Mouse (Mus musculus) liver, embryonic 11.5 days (tissue): ENCODE data around the gene C1ql1. TPM values are rescaled to one million over a fixed set of nuclear protein-coding genes. Genes with fewer than 3 reads are reported as not detected.

Experiments
- ATAC-seq: fragments of 200-750 bp; cut with Nextera tagmentation; replicated peaks from 2 replicates; pipeline ENCODE4 v1.8.0; 2017; ENCODE audit warnings: moderate number of reproducible peaks, mild to moderate bottlenecking, moderate TSS enrichment, moderate library complexity; ENCODE audit not compliant: low FRiP score
- DNase-seq: peaks from one replicate; pipeline ENCODE4 v3.0.0-alpha.2; 2017; ENCODE audit warnings: low spot score
- H3K27ac ChIP-seq: fragments of 300-500 bp; sonication (generic); 2 replicates; pipeline ENCODE4 v1.5.1; 2014; ENCODE audit warnings: mild to moderate bottlenecking, low read depth, low read length, control low read depth
- H3K27me3 ChIP-seq: fragments of 300-500 bp; sonication (generic); replicated peaks from 2 replicates; pipeline ENCODE4 v1.6.1; 2014; ENCODE audit warnings: low read length, mixed read lengths; ENCODE audit not compliant: control insufficient read depth, insufficient read depth
- H3K36me3 ChIP-seq: fragments of 300-500 bp; sonication (generic); 2 replicates; pipeline ENCODE4 v1.6.1; 2014; ENCODE audit warnings: mild to moderate bottlenecking, low read length, moderate library complexity, mixed read lengths; ENCODE audit not compliant: control insufficient read depth, insufficient read depth
- H3K4me1 ChIP-seq: fragments of 300-500 bp; sonication (generic); replicated peaks from 2 replicates; pipeline ENCODE4 v1.6.1; 2014; ENCODE audit warnings: low read length, mixed read lengths; ENCODE audit not compliant: control insufficient read depth, insufficient read depth
- H3K4me2 ChIP-seq: fragments of 300-500 bp; sonication (generic); 2 replicates; pipeline ENCODE4 v1.6.1; 2014; ENCODE audit warnings: mild to moderate bottlenecking, control low read depth, moderate library complexity
- H3K4me3 ChIP-seq: fragments of 300-500 bp; sonication (generic); 2 replicates; pipeline ENCODE4 v1.5.1; 2014; ENCODE audit warnings: low read depth, low read length, control low read depth
- H3K9ac ChIP-seq: fragments of 300-500 bp; sonication (generic); 2 replicates; pipeline ENCODE4 v1.6.1; 2014; ENCODE audit warnings: low read depth, low read length, control low read depth
- H3K9me3 ChIP-seq: fragments of 300-500 bp; sonication (generic); 2 replicates; pipeline ENCODE4 v1.6.1; 2016; ENCODE audit warnings: low read length, inconsistent platforms, mixed read lengths; ENCODE audit not compliant: control insufficient read depth
- whole genome bisulfite sequencing: fragments of 180-500 bp; shearing (Covaris S2); extraction: QIAGEN DNeasy Blood & Tissue Kit; methylation state at CpG from one replicate; pipeline ENCODE4 v1.1.7; 2014; 5-methylcytosine and 5-hydroxymethylcytosine counted together
- polyA plus RNA-seq: library from polyadenylated mRNA; unstranded; fragments of >200 nt; fragmentation: Nextera tagmentation; extraction: Ambion mirVana; gene quantifications from 2 replicates; pipeline ENCODE4 v1.2.1, GENCODE M21; 2014

C1ql1 gene
- polyA plus RNA-seq, 1 experiment from 2014 or later = 0.78 TPM

DNA sequence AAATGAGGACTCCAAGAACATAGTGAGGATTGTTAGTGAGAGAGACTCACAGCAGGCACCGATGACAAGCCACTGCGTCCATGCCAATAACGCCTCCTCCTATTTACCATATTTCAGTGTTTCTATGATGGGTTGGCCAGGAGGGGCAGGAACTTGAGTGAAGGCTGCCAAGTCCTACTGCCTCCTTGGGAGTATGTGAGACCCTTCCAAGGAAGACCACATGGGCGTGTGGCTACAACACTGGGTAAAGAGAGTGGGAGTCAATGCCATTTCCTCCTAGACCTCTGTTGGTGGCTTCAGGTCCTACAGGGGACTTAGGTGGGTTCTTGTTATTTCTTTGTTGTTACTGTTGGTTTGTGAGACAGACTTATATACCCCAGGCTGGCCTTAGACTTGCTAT is 45.3 kb downstream of the C1ql1 start:
- Histone ChIP-seq H3K4me1 (peaks cover 3% of the 10 kb centered on the region), H3K9ac (no peak overlapping the region), H3K9me3 (no peaks in the 10 kb centered on the region), H3K27ac (no peak overlapping the region), H3K36me3 (peaks cover 11% of the 10 kb centered on the region), H3K27me3 (peaks cover 9% of the 10 kb centered on the region), H3K4me3 (no peak overlapping the region), H3K4me2 (no peak overlapping the region)
- ATAC-seq = no peak
- DNase-seq = no peak
- 51% methylated on average over 4 of the region's 4 CpGs for WGBS

DNA sequence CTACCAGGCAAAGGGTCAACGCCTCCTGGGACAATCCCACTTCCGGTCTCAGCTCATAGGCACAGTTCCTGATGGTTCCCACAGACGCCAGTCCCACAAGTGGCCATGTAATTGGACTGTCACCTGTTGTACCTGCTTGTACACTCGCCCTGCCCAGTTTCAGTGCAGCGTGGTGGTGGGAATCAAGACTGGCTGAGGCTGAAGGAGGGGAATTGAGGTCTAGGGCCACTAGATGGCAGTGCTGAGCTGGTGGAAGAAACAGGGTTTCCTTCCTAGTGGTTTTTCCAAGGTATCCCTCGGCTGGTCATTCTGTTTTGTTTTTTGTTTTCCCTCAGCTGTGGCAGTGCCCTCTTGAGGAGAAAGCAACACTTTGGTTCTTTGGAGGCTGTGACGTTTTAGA is 45.7 kb downstream of the C1ql1 start, which contains the start of gene Gfap:
TSS of gene Gfap (minus strand) at position 150 of the 400 bp plus-strand sequence.
- DNase-seq (peak; percentile 71), ATAC-seq (no peak)
- Histone ChIP-seq H3K4me2 (no peak within 1 kb of the TSS), H3K9me3 (no peaks in the 10 kb centered on the region), H3K9ac (no peak within 1 kb of the TSS), H3K4me3 (no peak within 1 kb of the TSS), H3K36me3 (peaks cover 7% of the 10 kb centered on the region), H3K27ac (no peak within 1 kb of the TSS), H3K27me3 (peaks cover 14% of the 10 kb centered on the region), H3K4me1 (peaks cover 7% of the 10 kb centered on the region)
- WGBS = 10% methylated on average over 7 of the region's 7 CpGs

GRCm38 (mm10) chr11:102898408-102898807 is 48.1 kb downstream of the C1ql1 start:
- Histone ChIP-seq H3K4me2 (no peak overlapping the region), H3K9me3 (no peaks in the 10 kb centered on the region), H3K27me3 (peaks cover 31% of the 10 kb centered on the region), H3K4me1 (peaks cover 17% of the 10 kb centered on the region), H3K27ac (no peak overlapping the region), H3K9ac (no peak overlapping the region), H3K4me3 (no peak overlapping the region), H3K36me3 (no peaks in the 10 kb centered on the region)
- no peak for DNase-seq
- WGBS = 78% methylated on average over 9 of the region's 9 CpGs
- no peak for ATAC-seq

- H3K36me3 ChIP-seq = no peaks in the 10 kb centered on the region
- ATAC-seq (no peak), DNase-seq (no peak)
- 68% methylated on average over 20 of the region's 20 CpGs for WGBS
- H3K4me3 ChIP-seq = no peak overlapping the region
- no peak overlapping the region; the same call in 1 of the 2 replicates for H3K4me2 ChIP-seq
- H3K9ac ChIP-seq = 0 out of 2 replicates have a peak overlapping the region, but pooled peaks have one; percentile 20
- H3K4me1 ChIP-seq = peaks cover 21% of the 10 kb centered on the region
- H3K27ac ChIP-seq = no peak overlapping the region
- H3K27me3 ChIP-seq = peaks cover 36% of the 10 kb centered on the region
- no peaks in the 10 kb centered on the region for H3K9me3 ChIP-seq
Observed at GRCm38 (mm10) chr11:102896641-102897040, 49.8 kb downstream of the C1ql1 start.

GRCm38 (mm10) chr11:102895779-102896178 is 50.7 kb downstream of the C1ql1 start:
- ATAC-seq (peak; percentile 96), DNase-seq (no peak)
- H3K27me3 ChIP-seq = peaks cover 37% of the 10 kb centered on the region
- peak overlapping the region; percentile 62 for H3K4me2 ChIP-seq
- H3K36me3 ChIP-seq = no peaks in the 10 kb centered on the region
- H3K4me3 ChIP-seq = peak overlapping the region; percentile 30
- H3K27ac ChIP-seq = peak overlapping the region; percentile 67
- peaks cover 21% of the 10 kb centered on the region for H3K4me1 ChIP-seq
- H3K9me3 ChIP-seq = no peaks in the 10 kb centered on the region
- 34% methylated on average over 9 of the region's 9 CpGs for WGBS
- peak overlapping the region; percentile 72 for H3K9ac ChIP-seq

DNA sequence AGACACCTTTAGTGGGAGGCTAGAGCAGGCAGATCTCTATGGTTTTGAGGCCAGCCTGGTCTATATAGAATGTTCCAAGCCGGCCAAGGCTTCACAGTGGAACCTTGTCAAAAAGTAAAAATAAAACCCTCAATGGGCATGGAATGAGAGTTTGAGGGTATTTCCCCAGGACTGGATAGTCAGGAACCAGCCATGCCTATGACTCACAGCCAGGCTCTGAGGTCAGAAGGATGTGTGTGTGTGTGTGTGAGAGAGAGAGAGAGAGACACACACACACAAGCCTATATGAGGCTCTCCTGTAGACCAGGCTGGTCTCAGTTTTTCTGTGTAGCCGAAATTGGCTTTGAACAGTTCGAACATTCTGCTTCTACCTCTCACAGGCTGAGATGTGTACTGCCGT is 51.8 kb downstream of the C1ql1 start:
- Histone ChIP-seq H3K4me2 (peak overlapping the region; percentile 62), H3K27ac (0 out of 2 replicates have a peak overlapping the region, but pooled peaks have one; percentile 10), H3K36me3 (no peaks in the 10 kb centered on the region), H3K9me3 (no peaks in the 10 kb centered on the region), H3K9ac (peak overlapping the region; percentile 72), H3K4me1 (peaks cover 21% of the 10 kb centered on the region), H3K4me3 (no peak overlapping the region), H3K27me3 (peaks cover 37% of the 10 kb centered on the region)
- no peak for ATAC-seq
- WGBS = 85% methylated on average over 4 of the region's 4 CpGs
- DNase-seq = no peak

GRCm38 (mm10) chr11:102893015-102893651 is 53.4 kb downstream of the C1ql1 start:
- Histone ChIP-seq H3K4me3 (peak overlapping the region; percentile 53), H3K36me3 (no peaks in the 10 kb centered on the region), H3K9ac (peak overlapping the region; percentile 75), H3K9me3 (no peaks in the 10 kb centered on the region), H3K27me3 (peaks cover 43% of the 10 kb centered on the region), H3K4me1 (peaks cover 21% of the 10 kb centered on the region), H3K4me2 (peak overlapping the region; percentile 84), H3K27ac (peak overlapping the region; percentile 34; the same call in 1 of the 2 replicates)
- WGBS = 5% methylated on average over 43 of the region's 43 CpGs
- ATAC-seq = peak; percentile 73
- peak; percentile 68 for DNase-seq

- Histone ChIP-seq H3K27me3 (peaks cover 40% of the 10 kb centered on the region), H3K27ac (no peak overlapping the region), H3K9me3 (no peaks in the 10 kb centered on the region), H3K9ac (no peak overlapping the region), H3K4me1 (peaks cover 9% of the 10 kb centered on the region), H3K4me2 (no peak overlapping the region), H3K36me3 (no peaks in the 10 kb centered on the region), H3K4me3 (no peak overlapping the region)
- WGBS = 74% methylated on average over 5 of the region's 5 CpGs
- no peak for DNase-seq
- no peak for ATAC-seq
Observed at GRCm38 (mm10) chr11:102890096-102890495, 56.4 kb downstream of the C1ql1 start.
